Mouse (Mus musculus) erythroblast, embryonic 14.5 days (primary cell): Measurements from ENCODE around the gene Zfp622.

Experiments used
- GATA1 ChIP-seq: IDR thresholded peaks from 2 replicates; pipeline ENCODE4 v1.6.1; 2012; ENCODE audit warnings: low read length, inconsistent platforms, mixed read lengths
- TAL1 ChIP-seq: IDR thresholded peaks from 3 replicates; pipeline ENCODE4 v1.6.1; 2012; ENCODE audit warnings: low read length, inconsistent platforms, mixed read lengths

- TF ChIP-seq GATA1: no peak
- TF ChIP-seq TAL1: no peak
These were observed 11.4 kb upstream of the Zfp622 start for GRCm38 (mm10) chr15:25972758-25973157.
